Mouse (Mus musculus) brain, embryonic 14.5 days (tissue): ENCODE data around the gene Kcnj8. TPM values are rescaled to one million over a fixed set of nuclear protein-coding genes. Genes with fewer than 3 reads are reported as not detected.

Source experiments
- DNase-seq: peaks from one replicate; pipeline ENCODE4 v3.0.0-alpha.2; 2011; ENCODE audit warnings: low read depth
- CTCF ChIP-seq: fragments of 200-500 bp; IDR thresholded peaks from 2 replicates; pipeline ENCODE4 v1.5.1; 2012; ENCODE audit warnings: inconsistent platforms, mild to moderate bottlenecking, moderate library complexity, borderline replicate concordance; ENCODE audit not compliant: insufficient read depth, insufficient read length; ENCODE audit errors: extremely low read depth
- POLR2A ChIP-seq: fragments of 200-500 bp; IDR thresholded peaks from 2 replicates; pipeline ENCODE4 v1.6.1; 2012; ENCODE audit warnings: mild to moderate bottlenecking, inconsistent platforms, borderline replicate concordance; ENCODE audit not compliant: poor library complexity, insufficient read depth, insufficient read length, severe bottlenecking; ENCODE audit errors: extremely low read depth
- polyA plus RNA-seq: library from polyadenylated mRNA; depleted of rRNA; stranded (reverse); fragments of >200 nt; gene quantifications from 2 replicates; pipeline ENCODE4 v1.2.3, GENCODE M21; 2012; rRNA removed

The Kcnj8 gene
- polyA plus RNA-seq: 10.2 and 11.2 TPM in 2 replicates

GRCm38 (mm10) chr6:142571055-142571618 is at the start of gene Kcnj8:
TSS of gene Kcnj8 (minus strand) at chr6:142571614.
- no peak for TF ChIP-seq POLR2A
- no peak for TF ChIP-seq CTCF
- DNase-seq: peak; percentile 70

- TF ChIP-seq POLR2A (no peak), CTCF (no peak)
- DNase-seq: peak; percentile 6
Observed at GRCm38 (mm10) chr6:142616659-142617058, 45.2 kb upstream of the Kcnj8 start.

GRCm38 (mm10) chr6:142614324-142614723 is 42.9 kb upstream of the Kcnj8 start:
- DNase-seq: peak; percentile 64
- no peak for TF ChIP-seq CTCF

DNA sequence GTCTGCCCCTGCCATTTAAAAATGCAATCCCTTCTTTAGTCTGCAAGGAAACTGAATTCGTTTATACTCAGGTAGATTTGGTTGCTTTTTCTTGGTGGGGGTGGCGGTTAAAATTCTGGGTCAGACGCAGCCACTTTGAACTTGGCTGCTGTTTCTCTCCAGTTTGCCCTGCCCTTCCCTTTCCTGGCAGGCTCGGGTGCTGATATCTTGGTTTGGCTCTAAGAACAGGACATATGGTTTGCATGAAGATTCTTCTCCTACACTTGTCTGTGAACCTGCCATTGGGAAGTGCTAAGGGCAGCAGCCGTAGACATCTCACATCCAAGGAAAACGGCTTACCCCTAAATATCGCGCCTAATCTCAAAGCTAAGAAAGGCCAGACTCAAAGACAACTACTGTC is 41.0 kb upstream of the Kcnj8 start:
- DNase-seq: no peak
- no peak for TF ChIP-seq CTCF
- TF ChIP-seq POLR2A: no peak

- TF ChIP-seq CTCF (no peak), POLR2A (no peak)
- DNase-seq: peak; percentile 5
Observed at GRCm38 (mm10) chr6:142609401-142610373, 38.3 kb upstream of the Kcnj8 start.

DNA sequence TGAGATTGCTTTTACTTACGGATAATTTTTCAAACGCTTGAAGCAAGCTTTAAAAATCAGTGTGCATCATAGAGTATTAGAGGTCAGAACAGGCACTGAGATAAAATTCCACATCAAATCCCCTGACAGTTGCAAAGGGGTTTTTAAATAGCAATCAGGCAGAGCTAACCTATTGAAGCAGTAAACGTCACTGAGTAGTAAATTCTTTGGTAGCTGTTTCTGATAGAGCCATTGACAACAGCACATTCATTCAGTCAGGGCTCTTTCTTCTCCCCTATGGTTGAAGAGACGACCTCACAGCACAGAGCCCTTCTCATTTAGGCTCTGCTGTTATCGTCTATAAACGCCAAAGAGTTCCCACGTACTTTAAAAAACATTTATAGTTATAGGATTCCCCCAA is 35.7 kb upstream of the Kcnj8 start:
- TF ChIP-seq CTCF (no peak), POLR2A (no peak)
- DNase-seq: no peak

DNA sequence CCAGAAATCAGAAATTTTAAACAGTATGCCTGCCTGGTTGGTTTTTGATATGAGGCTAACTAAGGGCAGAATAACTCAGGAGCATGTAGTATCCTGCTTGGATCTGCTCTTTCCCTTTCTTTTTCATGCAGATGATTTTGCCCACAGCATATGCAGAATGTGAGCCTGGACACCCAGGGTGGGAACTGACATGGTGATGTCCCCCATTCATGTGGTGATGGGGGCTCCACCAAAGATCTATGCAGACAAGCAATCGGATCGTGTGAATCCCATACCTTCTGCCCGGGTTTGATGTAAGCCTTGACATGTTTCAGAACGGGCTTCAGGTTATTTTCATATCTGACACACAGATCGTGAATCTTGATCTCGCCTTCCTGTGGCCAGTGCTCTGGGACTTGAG is 31.4 kb upstream of the Kcnj8 start:
- TF ChIP-seq POLR2A (no peak), CTCF (no peak)
- DNase-seq: no peak

- DNase-seq: no peak
- TF ChIP-seq CTCF: no peak
- TF ChIP-seq POLR2A: no peak
Observed at GRCm38 (mm10) chr6:142578831-142579230, 7.4 kb upstream of the Kcnj8 start.

GRCm38 (mm10) chr6:142577801-142578200 is 6.4 kb upstream of the Kcnj8 start:
- TF ChIP-seq CTCF (no peak), POLR2A (no peak)
- DNase-seq: no peak

- no peak for TF ChIP-seq POLR2A
- no peak for TF ChIP-seq CTCF
- DNase-seq: no peak
Observed at GRCm38 (mm10) chr6:142572876-142573275, 1.5 kb upstream of the Kcnj8 start.

DNA sequence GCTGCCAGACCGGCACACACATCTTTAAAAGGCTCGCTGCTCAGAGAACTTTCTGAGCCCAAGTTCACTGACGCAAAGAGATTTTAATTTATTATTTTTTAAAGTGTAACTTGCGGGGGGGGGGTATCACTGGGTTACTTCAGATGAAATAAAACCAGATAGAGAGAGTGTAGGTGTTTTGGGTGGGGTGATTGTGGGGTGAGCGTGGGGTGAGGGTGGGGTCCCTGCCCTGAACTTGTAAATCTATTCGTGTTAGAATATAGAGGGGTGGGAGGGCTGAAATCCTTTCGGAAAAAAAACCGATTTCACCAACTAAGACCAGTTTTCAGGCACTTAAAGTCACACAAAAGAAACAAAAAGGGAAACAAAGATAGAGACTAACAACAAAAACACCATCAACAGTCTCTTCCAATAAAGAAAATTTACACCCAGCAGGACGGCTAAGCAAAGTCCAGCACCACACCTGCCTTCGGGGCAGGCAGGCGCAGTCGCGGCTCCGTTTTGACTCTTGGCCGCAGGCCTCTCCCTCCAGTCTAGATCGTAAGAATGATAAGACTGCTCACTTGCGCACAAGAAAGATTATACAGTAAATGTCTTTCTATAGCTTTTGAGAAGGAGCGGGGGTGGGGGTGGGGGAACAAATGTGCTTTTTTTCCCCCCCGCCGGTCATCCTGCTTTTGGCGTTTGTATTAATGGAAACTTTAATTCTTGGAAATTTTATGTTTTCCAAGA is 381 bp upstream of the Kcnj8 start:
- peak; percentile 34 for DNase-seq
- TF ChIP-seq CTCF (no peak), POLR2A (no peak)

- TF ChIP-seq POLR2A (no peak), CTCF (no peak)
- DNase-seq: peak; percentile 54
Observed at GRCm38 (mm10) chr6:142570046-142570770, 1.2 kb downstream of the Kcnj8 start.
